14 mouse cellular contexts compared by ENCODE assay signal in the genomic region with DNA sequence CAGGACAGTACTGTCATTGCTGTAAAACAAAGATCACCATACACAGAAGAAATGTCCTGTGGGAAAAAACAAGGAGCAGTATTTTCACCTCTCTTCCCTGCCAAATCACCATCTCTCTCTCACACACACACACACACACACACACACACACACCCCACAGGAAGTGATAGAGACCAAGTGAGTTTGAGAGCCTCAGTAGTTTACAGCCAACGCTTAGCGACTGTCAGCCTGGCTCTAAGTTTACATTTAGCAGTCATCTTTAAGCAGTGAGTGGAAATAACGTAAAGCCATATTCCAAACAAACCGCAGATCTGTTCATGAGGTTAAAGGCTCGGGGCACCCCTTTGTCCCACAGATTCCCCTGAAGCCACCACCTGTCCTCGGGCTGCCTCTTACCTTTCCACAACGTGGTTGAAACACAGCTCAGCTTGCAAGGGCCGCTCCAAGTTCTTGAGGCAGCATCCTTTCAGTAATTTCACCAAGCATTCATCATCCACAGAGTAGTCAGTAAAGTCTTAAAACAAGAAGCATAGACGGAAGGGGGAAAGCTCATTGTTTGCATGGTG.
DNase-seq lines count a peak whose midpoint lies in the region; ATAC-seq lines count a peak whose summit lies in the region.
"Had no signal": no experiment of that assay in that cellular context is flagged by ENCODE, and none has a peak within 500 bp of the region (broad histone marks: within the 10 kb centered on the region; RNA-seq: fewer than 3 reads in every experiment).

No protein-coding gene starts in this region.

- 0 out of 2 replicates have a peak overlapping the region, but pooled peaks have one; percentile 33 for H3K27ac ChIP-seq in hindbrain, embryonic 14.5 days
- no peak overlapping the region for H3K27ac ChIP-seq in hindbrain, embryonic 10.5 days
- H3K27ac ChIP-seq in neural tube, embryonic 15.5 days (replicated peaks) = 0 out of 2 replicates have a peak overlapping the region, but pooled peaks have one; percentile 3
- peak overlapping the region; percentile 93 for H3K27ac ChIP-seq in forebrain, embryonic 15.5 days (replicated peaks)
- no peak overlapping the region for H3K27ac ChIP-seq in midbrain, embryonic 10.5 days (replicated peaks)
- H3K27ac ChIP-seq: kidney, postnatal 0 days; midbrain, embryonic 12.5 days had no signal

- no peaks in the 10 kb centered on the region for H3K9me3 ChIP-seq in hindbrain, embryonic 14.5 days (ENCODE audit: control insufficient read depth, low read length)
- H3K9me3 ChIP-seq in hindbrain, embryonic 10.5 days = no peaks in the 10 kb centered on the region
- no peaks in the 10 kb centered on the region for H3K9me3 ChIP-seq in neural tube, embryonic 15.5 days (replicated peaks)
- no peaks in the 10 kb centered on the region for H3K9me3 ChIP-seq in forebrain, embryonic 15.5 days
- no peaks in the 10 kb centered on the region for H3K9me3 ChIP-seq in midbrain, embryonic 10.5 days (replicated peaks)
- H3K9me3 ChIP-seq: midbrain, embryonic 12.5 days had no signal

- ATAC-seq in hindbrain, embryonic 14.5 days (ENCODE audit: low FRiP score) = no peak
- ATAC-seq in neural tube, embryonic 15.5 days (ENCODE audit: low FRiP score) = no peak
- no peak for ATAC-seq in forebrain, embryonic 15.5 days (replicated peaks)
- ATAC-seq: lung, postnatal 0 days had no signal

- H3K27me3 ChIP-seq in hindbrain, embryonic 14.5 days (ENCODE audit: control insufficient read depth, insufficient read depth, low read length) = no peaks in the 10 kb centered on the region
- H3K27me3 ChIP-seq in hindbrain, embryonic 10.5 days (ENCODE audit: insufficient read depth, poor library complexity, severe bottlenecking) = no peaks in the 10 kb centered on the region
- H3K27me3 ChIP-seq in neural tube, embryonic 15.5 days (replicated peaks) = no peaks in the 10 kb centered on the region
- H3K27me3 ChIP-seq in forebrain, embryonic 15.5 days = no peaks in the 10 kb centered on the region
- H3K27me3 ChIP-seq in midbrain, embryonic 10.5 days (ENCODE audit: low read depth, poor library complexity, severe bottlenecking) = no peaks in the 10 kb centered on the region
- H3K27me3 ChIP-seq: midbrain, embryonic 12.5 days had no signal

- WGBS in hindbrain, embryonic 14.5 days = 90% methylated on average over 9 of the region's 9 CpGs
- WGBS in hindbrain, embryonic 10.5 days = 90% methylated on average over 9 of the region's 9 CpGs
- 81% methylated on average over 9 of the region's 9 CpGs for WGBS in neural tube, embryonic 15.5 days
- WGBS in forebrain, embryonic 15.5 days = 72% methylated on average over 9 of the region's 9 CpGs
- 87% methylated on average over 9 of the region's 9 CpGs for WGBS in midbrain, embryonic 10.5 days

- no peak overlapping the region for H3K9ac ChIP-seq in hindbrain, embryonic 14.5 days
- no peak overlapping the region for H3K9ac ChIP-seq in neural tube, embryonic 15.5 days (replicated peaks)
- H3K9ac ChIP-seq in forebrain, embryonic 15.5 days (replicated peaks) = peak overlapping the region; percentile 11; the same call in 1 of the 2 replicates
- H3K9ac ChIP-seq: midbrain, embryonic 12.5 days had no signal

- 0 out of 2 replicates have a peak, but pooled peaks cover 5% of the 10 kb centered on the region for H3K36me3 ChIP-seq in hindbrain, embryonic 14.5 days (replicated peaks; ENCODE audit: control insufficient read depth, insufficient read depth)
- H3K36me3 ChIP-seq in hindbrain, embryonic 10.5 days = peaks cover 4% of the 10 kb centered on the region; the same call in 1 of the 2 replicates
- 0 out of 2 replicates have a peak, but pooled peaks cover 5% of the 10 kb centered on the region for H3K36me3 ChIP-seq in neural tube, embryonic 15.5 days
- no peaks in the 10 kb centered on the region for H3K36me3 ChIP-seq in forebrain, embryonic 15.5 days
- no peaks in the 10 kb centered on the region for H3K36me3 ChIP-seq in midbrain, embryonic 10.5 days

- no peaks in the 10 kb centered on the region for H3K4me1 ChIP-seq in hindbrain, embryonic 14.5 days (replicated peaks; ENCODE audit: control insufficient read depth, insufficient read depth, low read length)
- peaks cover 19% of the 10 kb centered on the region for H3K4me1 ChIP-seq in hindbrain, embryonic 10.5 days (replicated peaks)
- H3K4me1 ChIP-seq in neural tube, embryonic 15.5 days = peaks cover 9% of the 10 kb centered on the region
- H3K4me1 ChIP-seq in forebrain, embryonic 15.5 days = peaks cover 39% of the 10 kb centered on the region
- no peaks in the 10 kb centered on the region for H3K4me1 ChIP-seq in midbrain, embryonic 10.5 days
- H3K4me1 ChIP-seq: midbrain, embryonic 12.5 days had no signal

- no peak for DNase-seq in hindbrain, embryonic 14.5 days (ENCODE audit: low spot score)
- no peak for DNase-seq in hindbrain, embryonic 10.5 days (ENCODE audit: low spot score)
- DNase-seq in neural tube, embryonic 10.5 days (ENCODE audit: extremely low spot score, low spot score) = no peak
- no peak for DNase-seq in midbrain, embryonic 10.5 days (ENCODE audit: low spot score)
- DNase-seq in adrenal gland, postnatal 10 days = no peak
- DNase-seq in thymus, postnatal 10 days (ENCODE audit: low spot score in 2 of 2) = no peak
- DNase-seq: adrenal gland, postnatal 36 days; heart, postnatal 4 days had no signal

- H3K4me3 ChIP-seq in hindbrain, embryonic 14.5 days (replicated peaks; ENCODE audit: low read length) = no peak overlapping the region
- no peak overlapping the region for H3K4me3 ChIP-seq in hindbrain, embryonic 10.5 days
- H3K4me3 ChIP-seq in neural tube, embryonic 15.5 days (replicated peaks) = no peak overlapping the region
- peak overlapping the region; percentile 16 for H3K4me3 ChIP-seq in forebrain, embryonic 15.5 days
- no peak overlapping the region for H3K4me3 ChIP-seq in midbrain, embryonic 10.5 days
- H3K4me3 ChIP-seq: midbrain, embryonic 12.5 days had no signal

- no peak overlapping the region for H3K4me2 ChIP-seq in hindbrain, embryonic 14.5 days (replicated peaks)
- no peak overlapping the region for H3K4me2 ChIP-seq in neural tube, embryonic 15.5 days
- H3K4me2 ChIP-seq in forebrain, embryonic 15.5 days (replicated peaks) = peak overlapping the region; percentile 39
- H3K4me2 ChIP-seq: heart, embryonic 11.5 days; midbrain, embryonic 12.5 days had no signal

Comparison
In these comparisons a context has a peak if more than half of its experiments do, and no peak if none do; other contexts are left out.
1. H3K27ac ChIP-seq: peak in hindbrain, embryonic 14.5 days (single experiment), neural tube, embryonic 15.5 days (single experiment) and forebrain, embryonic 15.5 days (single experiment); none in hindbrain, embryonic 10.5 days (single experiment) and midbrain, embryonic 10.5 days (single experiment).